Mouse (Mus musculus) natural killer cell, adult 2 months (primary cell): ENCODE measurements around the gene Galr3.
"Not testable (repeated sequence)": the region's sequence is repeated elsewhere in the genome, so short reads cannot be mapped to it uniquely, and the experiment has no call there.

Experiments used
- DNase-seq, 2 experiments: peaks; one replicate each; pipeline ENCODE4 v3.0.0; 2022; ENCODE audit warnings: low spot score in 2 of 2

The Galr3 gene

GRCm38 (mm10) chr15:79041585-79041984 is at the start of gene Galr3:
Galr3 (plus strand) TSS chr15:79041885.
- no peak for DNase-seq

- DNase-seq, result no peak
These were observed 49.5 kb upstream of the Galr3 start for GRCm38 (mm10) chr15:78992235-78992634.

- DNase-seq, result no peak
These were observed 48.8 kb upstream of the Galr3 start for GRCm38 (mm10) chr15:78992925-78993324.

- DNase-seq, result no peak
These were observed 45.8 kb upstream of the Galr3 start for GRCm38 (mm10) chr15:78995916-78996315.

GRCm38 (mm10) chr15:78996663-78997062 is 45.0 kb upstream of the Galr3 start:
- no peak for DNase-seq

- no peak for DNase-seq
These were observed 43.3 kb upstream of the Galr3 start for GRCm38 (mm10) chr15:78998348-78998747.

GRCm38 (mm10) chr15:78999586-78999985 is 42.1 kb upstream of the Galr3 start:
- DNase-seq, result no peak

GRCm38 (mm10) chr15:79000357-79000791 is 41.3 kb upstream of the Galr3 start:
- no peak for DNase-seq

GRCm38 (mm10) chr15:79001559-79001958 is 40.1 kb upstream of the Galr3 start:
- DNase-seq, result no peak

- no peak for DNase-seq
These were observed 39.6 kb upstream of the Galr3 start for GRCm38 (mm10) chr15:79002036-79002435.

- DNase-seq, result no peak
These were observed 38.6 kb upstream of the Galr3 start for GRCm38 (mm10) chr15:79003079-79003478.

GRCm38 (mm10) chr15:79005581-79005980 is 36.1 kb upstream of the Galr3 start:
- no peak for DNase-seq

- no peak for DNase-seq
These were observed 35.0 kb upstream of the Galr3 start for GRCm38 (mm10) chr15:79006638-79007037.

- no peak for DNase-seq
These were observed 34.6 kb upstream of the Galr3 start for GRCm38 (mm10) chr15:79007059-79007458.

- DNase-seq, result not testable (repeated sequence)
These were observed 33.8 kb upstream of the Galr3 start for GRCm38 (mm10) chr15:79007836-79008235.

- DNase-seq, result no peak
These were observed 32.0 kb upstream of the Galr3 start for GRCm38 (mm10) chr15:79009734-79010133.

- DNase-seq, result no peak
These were observed 30.1 kb upstream of the Galr3 start for GRCm38 (mm10) chr15:79011550-79011949.

GRCm38 (mm10) chr15:79013382-79013781 is 28.3 kb upstream of the Galr3 start:
- DNase-seq, result no peak

- no peak for DNase-seq
These were observed 23.5 kb upstream of the Galr3 start for GRCm38 (mm10) chr15:79018191-79018590.

GRCm38 (mm10) chr15:79018886-79019285 is 22.8 kb upstream of the Galr3 start:
- no peak for DNase-seq

- no peak for DNase-seq
These were observed 18.9 kb upstream of the Galr3 start for GRCm38 (mm10) chr15:79022671-79023230.

- DNase-seq, result no peak
These were observed 18.3 kb upstream of the Galr3 start for GRCm38 (mm10) chr15:79023366-79023765.

- DNase-seq, result no peak
These were observed 15.9 kb upstream of the Galr3 start for GRCm38 (mm10) chr15:79025687-79026308.
